Mouse (Mus musculus) hindbrain, embryonic 14.5 days (tissue): ENCODE results near the gene Zfp626. TPM values are rescaled to one million over a fixed set of nuclear protein-coding genes. Genes with fewer than 3 reads are reported as not detected.
"Not testable (repeated sequence)": the region's sequence is repeated elsewhere in the genome, so short reads cannot be mapped to it uniquely, and the experiment has no call there.

Source experiments
- ATAC-seq: fragments of 200-750 bp; cut with Nextera tagmentation; 2 replicates; pipeline ENCODE4 v1.8.0; 2017; ENCODE audit warnings: moderate number of reproducible peaks, mild to moderate bottlenecking, moderate TSS enrichment, moderate library complexity; ENCODE audit not compliant: low FRiP score
- DNase-seq: peaks from one replicate; pipeline ENCODE4 v3.0.0-alpha.2; 2015; ENCODE audit warnings: low spot score
- H3K27ac ChIP-seq: fragments of 300-500 bp; sonication (generic); 2 replicates; pipeline ENCODE4 v1.5.1; 2014; ENCODE audit warnings: mild to moderate bottlenecking, moderate library complexity
- H3K27me3 ChIP-seq: fragments of 300-500 bp; sonication (generic); 2 replicates; pipeline ENCODE4 v1.6.1; 2014; ENCODE audit warnings: mild to moderate bottlenecking, low read length, mixed read lengths; ENCODE audit not compliant: control insufficient read depth, insufficient read depth
- H3K36me3 ChIP-seq: fragments of 300-500 bp; sonication (generic); replicated peaks from 2 replicates; pipeline ENCODE4 v1.6.1; 2014; ENCODE audit not compliant: control insufficient read depth, insufficient read depth
- H3K4me1 ChIP-seq: fragments of 300-500 bp; sonication (generic); replicated peaks from 2 replicates; pipeline ENCODE4 v1.6.1; 2014; ENCODE audit warnings: antibody characterized with exemption, low read length, mixed read lengths; ENCODE audit not compliant: control insufficient read depth, insufficient read depth
- H3K4me2 ChIP-seq: fragments of 300-500 bp; sonication (generic); replicated peaks from 2 replicates; pipeline ENCODE4 v1.6.1; 2014; ENCODE audit warnings: mild to moderate bottlenecking, moderate library complexity
- H3K4me3 ChIP-seq: fragments of 300-500 bp; sonication (generic); replicated peaks from 2 replicates; pipeline ENCODE4 v1.5.1; 2014; ENCODE audit warnings: mild to moderate bottlenecking, low read length
- H3K9ac ChIP-seq: fragments of 300-500 bp; sonication (generic); 2 replicates; pipeline ENCODE4 v1.6.1; 2014
- H3K9me3 ChIP-seq: fragments of 300-500 bp; sonication (generic); 2 replicates; pipeline ENCODE4 v1.6.1; 2016; ENCODE audit warnings: low read length; ENCODE audit not compliant: control insufficient read depth
- WGBS: fragments of 180-500 bp; shearing (Covaris S2); extraction: QIAGEN DNeasy Blood & Tissue Kit; methylation state at CpG from one replicate; pipeline ENCODE4 v1.1.7; 2014; 5-methylcytosine and 5-hydroxymethylcytosine counted together
- polyA plus RNA-seq: library from polyadenylated mRNA; unstranded; fragments of >200 nt; fragmentation: Nextera tagmentation; extraction: Ambion mirVana; gene quantifications from 2 replicates; pipeline ENCODE4 v1.2.1, GENCODE M21; 2014

The Zfp626 gene
- polyA plus RNA-seq: 1.6 and 1.8 TPM in 2 replicates

DNA sequence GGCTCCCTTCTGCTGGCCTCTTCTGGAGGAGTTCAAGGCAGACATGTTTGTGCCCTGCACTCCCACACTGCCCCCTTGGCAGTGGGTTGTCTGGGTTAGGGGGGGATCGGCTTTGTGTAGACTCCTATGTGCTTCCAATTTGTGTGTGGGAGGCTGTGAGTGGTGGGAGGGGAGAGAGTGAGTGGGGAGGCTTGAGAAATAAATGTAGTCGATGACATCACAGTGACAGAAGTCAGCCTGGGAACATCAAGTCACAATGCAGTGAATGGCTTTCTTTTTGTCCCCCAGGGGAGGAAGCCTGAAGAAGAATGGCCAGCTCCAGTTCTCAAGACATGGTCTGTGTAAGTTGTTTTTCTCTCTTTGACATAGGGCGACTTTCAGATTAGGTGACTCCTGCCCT is at the start of gene Zfp626:
TSS of gene Zfp626 (plus strand) at position 301 of the 400 bp plus-strand sequence.
- DNase-seq, H3K9me3 ChIP-seq, H3K27me3 ChIP-seq, ATAC-seq, H3K9ac ChIP-seq, H3K4me1 ChIP-seq, H3K4me3 ChIP-seq, H3K27ac ChIP-seq: not testable (repeated sequence)
- Histone ChIP-seq H3K4me2 (0 out of 2 replicates have a peak within 1 kb of the TSS, but pooled peaks have one; percentile 91), H3K36me3 (peaks cover 44% of the 10 kb centered on the region)
- WGBS: 79% methylated on average over 3 of the region's 3 CpGs

- DNase-seq: no peak
- Histone ChIP-seq H3K9me3 (no peaks in the 10 kb centered on the region), H3K36me3 (no peaks in the 10 kb centered on the region), H3K9ac (0 out of 2 replicates have a peak overlapping the region, but pooled peaks have one; percentile 11), H3K27me3 (no peaks in the 10 kb centered on the region), H3K4me2 (peak overlapping the region; percentile 48), H3K4me3 (peak overlapping the region; percentile 16; the same call in 1 of the 2 replicates), H3K27ac (no peak overlapping the region), H3K4me1 (no peaks in the 10 kb centered on the region)
- ATAC-seq: no peak
- WGBS: 14% methylated on average over 17 of the region's 17 CpGs
Observed at GRCm38 (mm10) chr7:27765176-27765886, 41.7 kb upstream of the Zfp626 start.

DNA sequence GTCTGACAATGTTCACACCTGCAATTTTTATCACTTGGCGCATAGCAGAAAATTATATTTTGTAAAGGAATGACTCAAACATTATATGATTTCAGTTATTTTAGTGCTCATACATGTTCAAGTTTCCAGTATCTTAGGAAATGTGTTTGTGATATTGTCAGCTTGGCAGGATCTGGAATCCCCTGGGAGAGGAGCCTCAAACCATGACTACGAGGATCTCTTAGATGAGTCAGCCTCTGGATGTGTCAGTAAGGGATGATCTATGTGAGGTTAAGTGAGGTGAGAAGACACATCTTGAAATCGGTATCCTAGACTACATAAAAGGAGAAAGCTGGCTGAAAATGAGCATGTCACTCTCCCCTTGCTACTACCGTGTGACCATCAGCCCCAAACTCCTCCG is 17.7 kb upstream of the Zfp626 start:
- H3K9ac ChIP-seq: no peak overlapping the region
- no peak overlapping the region for H3K4me2 ChIP-seq
- H3K36me3 ChIP-seq: no peaks in the 10 kb centered on the region
- H3K9me3 ChIP-seq: peaks cover 26% of the 10 kb centered on the region
- H3K4me3 ChIP-seq: no peak overlapping the region
- H3K27me3 ChIP-seq: no peaks in the 10 kb centered on the region
- WGBS: 88% methylated on average over 5 of the region's 5 CpGs
- no peak overlapping the region for H3K27ac ChIP-seq
- no peak for ATAC-seq
- no peaks in the 10 kb centered on the region for H3K4me1 ChIP-seq
- DNase-seq: no peak

DNA sequence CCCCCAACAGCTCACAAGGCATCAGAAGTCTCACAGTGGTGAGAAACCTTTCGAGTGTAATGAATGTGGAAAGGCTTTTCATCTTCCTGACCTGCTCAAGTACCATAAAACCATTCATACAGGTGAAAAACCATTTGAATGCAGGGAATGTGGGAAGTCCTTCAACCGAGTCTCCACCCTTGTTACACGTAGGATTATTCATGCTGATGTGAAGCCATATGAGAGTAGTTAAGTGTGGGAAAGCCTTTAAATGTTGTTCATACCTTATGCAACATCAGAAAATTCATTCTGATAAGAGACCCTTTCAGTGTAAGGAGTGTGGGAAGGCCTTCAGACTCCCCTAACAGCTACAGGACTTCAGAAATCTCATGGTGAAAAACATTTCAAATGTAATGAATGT is 13.1 kb upstream of the Zfp626 start:
- not testable (repeated sequence) for DNase-seq, H3K4me1 ChIP-seq, H3K9ac ChIP-seq, ATAC-seq, H3K9me3 ChIP-seq, H3K4me2 ChIP-seq, H3K36me3 ChIP-seq, H3K4me3 ChIP-seq, H3K27me3 ChIP-seq
- WGBS: 76% methylated on average over 2 of the region's 3 CpGs
- 0 out of 2 replicates have a peak overlapping the region, but pooled peaks have one; percentile 14 for H3K27ac ChIP-seq

- no peak for ATAC-seq
- Histone ChIP-seq H3K9me3 (0 out of 2 replicates have a peak, but pooled peaks cover 3% of the 10 kb centered on the region), H3K4me3 (no peak overlapping the region), H3K4me2 (no peak overlapping the region), H3K27ac (no peak overlapping the region), H3K36me3 (no peaks in the 10 kb centered on the region), H3K9ac (no peak overlapping the region), H3K27me3 (no peaks in the 10 kb centered on the region), H3K4me1 (peaks cover 11% of the 10 kb centered on the region; the same call in 1 of the 2 replicates)
- DNase-seq: no peak
Observed at GRCm38 (mm10) chr7:27794566-27794965, 12.4 kb upstream of the Zfp626 start.

DNA sequence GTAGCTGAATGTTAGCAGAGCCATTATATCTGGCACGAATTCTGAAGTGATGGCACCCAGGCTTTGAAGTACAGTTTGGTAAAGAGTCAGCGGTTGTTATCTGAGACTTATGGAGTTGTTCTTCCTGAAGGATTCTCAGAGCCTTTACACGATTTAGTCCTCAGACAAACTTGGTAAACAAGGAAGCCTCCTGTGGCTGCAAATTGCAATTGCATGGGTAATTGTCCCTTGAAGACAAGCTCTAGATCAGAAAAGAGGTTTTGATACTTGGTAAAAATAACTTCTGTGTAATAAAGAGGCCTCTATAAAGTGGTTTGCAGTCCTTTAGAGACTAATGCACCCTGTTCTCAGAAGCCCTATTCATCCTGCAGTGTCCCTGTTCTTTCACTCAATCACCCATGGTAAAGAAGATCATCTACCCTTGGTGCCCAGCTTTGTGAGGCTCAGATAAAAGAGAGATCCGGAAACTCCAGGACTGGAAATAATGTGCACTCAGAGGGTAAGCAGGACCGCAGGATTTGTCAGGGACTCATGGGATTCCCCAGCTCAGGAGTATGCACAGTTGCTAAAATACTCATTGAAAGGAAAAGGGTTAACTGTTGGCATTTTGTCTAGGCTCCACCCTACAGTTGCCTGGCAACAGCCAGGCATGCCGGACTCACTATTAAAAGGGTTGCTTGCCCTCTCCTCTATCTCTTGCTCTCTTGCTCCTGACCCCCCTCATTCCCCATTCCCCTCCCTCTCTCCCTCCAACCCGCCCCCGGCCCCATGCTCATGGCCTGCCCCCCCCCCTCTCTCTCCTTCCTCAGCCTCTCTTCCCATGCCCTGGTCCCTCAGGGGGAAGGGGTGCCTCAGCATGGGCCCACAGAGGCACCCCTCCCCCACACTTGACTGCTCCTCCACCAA is 8.8 kb upstream of the Zfp626 start:
- peak; percentile 81 for ATAC-seq
- Histone ChIP-seq H3K9ac (no peak overlapping the region), H3K4me1 (peaks cover 11% of the 10 kb centered on the region; the same call in 1 of the 2 replicates), H3K27me3 (no peaks in the 10 kb centered on the region), H3K4me2 (peak overlapping the region; percentile 21; the same call in 1 of the 2 replicates), H3K27ac (peak overlapping the region; percentile 74), H3K4me3 (no peak overlapping the region; the same call in 1 of the 2 replicates), H3K36me3 (no peaks in the 10 kb centered on the region), H3K9me3 (no peaks in the 10 kb centered on the region)
- WGBS: 19% methylated on average over 8 of the region's 8 CpGs
- DNase-seq: peak; percentile 44

GRCm38 (mm10) chr7:27801137-27801536 is 5.9 kb upstream of the Zfp626 start:
- no peak overlapping the region for H3K4me3 ChIP-seq
- no peaks in the 10 kb centered on the region for H3K36me3 ChIP-seq
- H3K9me3 ChIP-seq: no peaks in the 10 kb centered on the region
- ATAC-seq (no peak), DNase-seq (no peak)
- no peak overlapping the region for H3K9ac ChIP-seq
- H3K27me3 ChIP-seq: no peaks in the 10 kb centered on the region
- no peak overlapping the region for H3K27ac ChIP-seq
- 56% methylated on average over 2 of the region's 2 CpGs for WGBS
- no peak overlapping the region for H3K4me2 ChIP-seq
- H3K4me1 ChIP-seq: peaks cover 15% of the 10 kb centered on the region; the same call in 1 of the 2 replicates

- DNase-seq (no peak), ATAC-seq (no peak)
- H3K4me3 ChIP-seq: no peak overlapping the region
- no peak overlapping the region for H3K27ac ChIP-seq
- no peaks in the 10 kb centered on the region for H3K27me3 ChIP-seq
- no peaks in the 10 kb centered on the region for H3K9me3 ChIP-seq
- no peak overlapping the region for H3K4me2 ChIP-seq
- H3K4me1 ChIP-seq: peaks cover 14% of the 10 kb centered on the region; the same call in 1 of the 2 replicates
- WGBS: 76% methylated on average over 5 of the region's 5 CpGs
- H3K9ac ChIP-seq: no peak overlapping the region
- H3K36me3 ChIP-seq: peaks cover 7% of the 10 kb centered on the region; the same call in 1 of the 2 replicates
Observed at GRCm38 (mm10) chr7:27802986-27803385, 4.0 kb upstream of the Zfp626 start.
